Mouse (Mus musculus) forebrain, embryonic 13.5 days (tissue): ENCODE results near the gene Tdrd6. TPM values are rescaled to one million over a fixed set of nuclear protein-coding genes. Genes with fewer than 3 reads are reported as not detected.
A peak's percentile ranks its signal among the peaks of the same experiment; 100 is the strongest.

ENCODE experiments used
- ATAC-seq: fragments of 200-750 bp; cut with Nextera tagmentation; 2 replicates; pipeline ENCODE4 v1.8.0; 2017
- H3K27ac ChIP-seq: fragments of 300-500 bp; sonication (generic); 2 replicates; pipeline ENCODE4 v1.5.1; 2015; ENCODE audit warnings: inconsistent platforms, mild to moderate bottlenecking, moderate library complexity
- H3K27me3 ChIP-seq: fragments of 300-500 bp; sonication (generic); 2 replicates; pipeline ENCODE4 v1.6.1; 2015; ENCODE audit warnings: mild to moderate bottlenecking, inconsistent platforms
- H3K36me3 ChIP-seq: fragments of 300-500 bp; sonication (generic); 2 replicates; pipeline ENCODE4 v1.6.1; 2015; ENCODE audit warnings: mild to moderate bottlenecking, inconsistent platforms; ENCODE audit not compliant: poor library complexity, severe bottlenecking
- H3K4me1 ChIP-seq: fragments of 300-500 bp; sonication (generic); 2 replicates; pipeline ENCODE4 v1.6.1; 2015; ENCODE audit warnings: inconsistent platforms
- H3K4me2 ChIP-seq: fragments of 300-500 bp; sonication (generic); 2 replicates; pipeline ENCODE4 v1.6.1; 2015; ENCODE audit warnings: inconsistent platforms, mild to moderate bottlenecking, moderate library complexity
- H3K4me3 ChIP-seq: fragments of 300-500 bp; sonication (generic); 2 replicates; pipeline ENCODE4 v1.5.1; 2015; ENCODE audit warnings: mild to moderate bottlenecking, inconsistent platforms
- H3K9ac ChIP-seq: fragments of 300-500 bp; sonication (generic); 2 replicates; pipeline ENCODE4 v1.6.1; 2015; ENCODE audit warnings: mild to moderate bottlenecking, inconsistent platforms
- H3K9me3 ChIP-seq: fragments of 300-500 bp; sonication (generic); replicated peaks from 2 replicates; pipeline ENCODE4 v1.6.1; 2016; ENCODE audit warnings: inconsistent platforms
- WGBS: fragments of 180-500 bp; shearing (Covaris S2); methylation state at CpG from one replicate; pipeline ENCODE4 v1.1.7; 2015; 5-methylcytosine and 5-hydroxymethylcytosine counted together
- polyA plus RNA-seq: library from polyadenylated mRNA; unstranded; fragments of >200 nt; fragmentation: Nextera tagmentation; extraction: Ambion mirVana; gene quantifications from 2 replicates; pipeline ENCODE4 v1.2.1, GENCODE M21; 2015

Tdrd6 gene
- polyA plus RNA-seq, 1 experiment from 2014 or later = 0.17 TPM

GRCm38 (mm10) chr17:43606704-43607103, 23.4 kb downstream of the Tdrd6 start:
- H3K27ac ChIP-seq = no peak overlapping the region
- ATAC-seq = peak; percentile 59; the same call in 1 of the 2 replicates
- no peak overlapping the region for H3K4me2 ChIP-seq
- no peaks in the 10 kb centered on the region for H3K4me1 ChIP-seq
- no peak overlapping the region for H3K9ac ChIP-seq
- H3K36me3 ChIP-seq = no peaks in the 10 kb centered on the region
- WGBS = 12% methylated on average over 3 of the region's 3 CpGs
- H3K9me3 ChIP-seq = no peaks in the 10 kb centered on the region
- H3K27me3 ChIP-seq = no peaks in the 10 kb centered on the region
- no peak overlapping the region for H3K4me3 ChIP-seq

DNA sequence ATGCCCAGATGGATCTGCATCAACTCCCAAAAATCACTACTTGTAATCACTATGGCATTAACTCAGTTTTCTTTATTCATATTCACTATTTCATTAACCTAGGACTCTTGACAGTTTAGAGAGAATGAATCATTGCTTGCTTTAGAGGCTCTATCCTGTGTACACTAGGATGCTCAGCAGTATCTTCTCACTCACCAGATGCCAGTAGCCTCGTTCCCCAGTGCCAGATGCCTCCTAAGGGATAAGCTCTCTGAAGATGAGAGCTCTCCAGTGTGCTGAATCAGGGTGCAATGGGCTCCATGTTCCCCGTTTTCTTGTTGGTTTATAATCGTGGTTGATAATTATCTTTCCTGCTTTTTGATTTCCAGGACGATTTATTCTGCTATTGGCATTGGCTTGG, 31.4 kb downstream of the Tdrd6 start:
- 79% methylated on average over 4 of the region's 4 CpGs for WGBS

GRCm38 (mm10) chr17:43597742-43598141, 32.4 kb downstream of the Tdrd6 start:
- H3K9ac ChIP-seq = no peak overlapping the region
- no peaks in the 10 kb centered on the region for H3K4me1 ChIP-seq
- no peaks in the 10 kb centered on the region for H3K36me3 ChIP-seq
- H3K9me3 ChIP-seq = no peaks in the 10 kb centered on the region
- no peak overlapping the region for H3K4me3 ChIP-seq
- H3K27me3 ChIP-seq = no peaks in the 10 kb centered on the region
- no peak overlapping the region for H3K27ac ChIP-seq
- H3K4me2 ChIP-seq = no peak overlapping the region
- no peak for ATAC-seq
- WGBS = 98% methylated on average over 2 of the region's 2 CpGs

More for the DNA sequence above, 31.4 kb downstream of the Tdrd6 start:
- Histone ChIP-seq H3K27ac (no peak overlapping the region), H3K9ac (no peak overlapping the region), H3K36me3 (no peaks in the 10 kb centered on the region), H3K4me1 (no peaks in the 10 kb centered on the region), H3K4me2 (no peak overlapping the region), H3K4me3 (no peak overlapping the region), H3K27me3 (no peaks in the 10 kb centered on the region), H3K9me3 (no peaks in the 10 kb centered on the region)
- ATAC-seq = no peak

GRCm38 (mm10) chr17:43592296-43593291, 37.5 kb downstream of the Tdrd6 start:
- ATAC-seq = peak; percentile 48; the same call in 1 of the 2 replicates
- WGBS = 88% methylated on average over 21 of the region's 21 CpGs
- H3K27ac ChIP-seq = no peak overlapping the region

GRCm38 (mm10) chr17:43590531-43590930, 39.6 kb downstream of the Tdrd6 start:
- ATAC-seq = no peak
- Histone ChIP-seq H3K9me3 (no peaks in the 10 kb centered on the region), H3K27ac (no peak overlapping the region), H3K4me2 (no peak overlapping the region), H3K9ac (no peak overlapping the region), H3K36me3 (no peaks in the 10 kb centered on the region), H3K4me3 (no peak overlapping the region), H3K27me3 (no peaks in the 10 kb centered on the region), H3K4me1 (no peaks in the 10 kb centered on the region)
- 84% methylated on average over 5 of the region's 5 CpGs for WGBS

More at GRCm38 (mm10) chr17:43592296-43593291, 37.5 kb downstream of the Tdrd6 start:
- no peaks in the 10 kb centered on the region for H3K9me3 ChIP-seq
- no peak overlapping the region for H3K4me2 ChIP-seq
- no peaks in the 10 kb centered on the region for H3K27me3 ChIP-seq
- H3K4me1 ChIP-seq = no peaks in the 10 kb centered on the region
- H3K9ac ChIP-seq = no peak overlapping the region
- no peaks in the 10 kb centered on the region for H3K36me3 ChIP-seq
- H3K4me3 ChIP-seq = no peak overlapping the region

DNA sequence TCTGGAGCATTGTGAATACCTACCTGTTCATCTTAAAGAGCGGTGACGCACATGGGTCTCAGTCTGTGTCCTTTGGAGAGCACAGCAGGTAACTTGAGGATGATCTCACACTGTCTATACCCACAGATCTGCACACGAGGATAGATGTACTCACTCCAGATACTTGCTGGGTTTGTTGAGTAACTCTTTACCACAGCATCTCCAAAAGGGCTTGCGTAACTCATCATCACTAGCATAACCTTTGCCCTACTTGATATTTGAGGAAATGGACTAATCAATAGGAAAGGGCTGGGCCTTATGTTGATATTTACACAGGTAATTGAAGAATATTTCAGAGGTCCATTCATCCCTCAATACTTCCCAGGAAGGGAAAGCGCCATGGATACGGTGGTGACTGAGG, 40.3 kb downstream of the Tdrd6 start:
- Histone ChIP-seq H3K4me3 (no peak overlapping the region), H3K27me3 (no peaks in the 10 kb centered on the region), H3K4me1 (no peaks in the 10 kb centered on the region), H3K27ac (no peak overlapping the region), H3K4me2 (no peak overlapping the region), H3K36me3 (no peaks in the 10 kb centered on the region), H3K9me3 (no peaks in the 10 kb centered on the region), H3K9ac (no peak overlapping the region)
- no peak for ATAC-seq
- WGBS = 95% methylated on average over 6 of the region's 6 CpGs

DNA sequence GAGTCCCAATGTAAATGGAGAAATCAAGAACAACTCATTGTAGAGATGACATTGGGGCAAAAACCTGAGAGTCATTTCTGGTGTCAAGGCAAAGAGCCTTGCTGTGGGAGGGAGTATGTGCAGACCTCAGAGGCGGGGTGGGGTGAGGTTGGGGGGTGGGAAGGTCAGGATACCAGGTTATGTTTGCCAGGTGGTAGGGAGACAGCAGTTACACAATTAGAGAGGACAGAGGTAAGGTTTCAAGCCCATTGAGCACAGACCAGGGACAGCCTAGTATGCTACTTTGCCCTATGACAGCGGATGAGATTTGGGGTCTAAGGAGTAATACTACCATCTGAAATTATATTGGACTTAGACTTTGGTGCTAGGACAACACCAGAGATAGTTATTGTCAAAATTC, 42.8 kb downstream of the Tdrd6 start:
- Histone ChIP-seq H3K27me3 (no peaks in the 10 kb centered on the region), H3K27ac (no peak overlapping the region), H3K9me3 (no peaks in the 10 kb centered on the region), H3K4me3 (no peak overlapping the region), H3K4me2 (no peak overlapping the region), H3K36me3 (no peaks in the 10 kb centered on the region), H3K9ac (no peak overlapping the region), H3K4me1 (no peaks in the 10 kb centered on the region)
- WGBS = 83% methylated on average over 2 of the region's 2 CpGs
- ATAC-seq = no peak

DNA sequence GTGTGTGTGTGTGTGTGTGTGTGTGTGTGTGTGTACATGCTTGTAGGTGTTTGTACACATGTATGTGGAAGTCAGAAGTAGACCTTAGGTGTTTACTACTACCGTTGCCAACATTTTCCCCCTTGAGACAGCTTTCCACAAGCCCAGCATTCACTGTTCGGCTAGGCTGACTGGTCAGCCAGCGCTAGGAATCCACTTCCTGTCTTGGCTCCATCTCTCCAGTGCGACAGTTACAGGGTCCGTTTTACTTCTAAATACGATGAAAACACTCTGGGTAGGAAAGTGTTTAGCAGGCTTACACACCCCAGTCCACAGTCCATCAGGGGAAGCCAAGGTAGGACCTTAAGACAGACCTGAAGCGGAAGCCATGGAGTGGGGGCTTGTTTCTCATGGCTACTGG, 45.3 kb downstream of the Tdrd6 start:
- Histone ChIP-seq H3K4me3 (no peak overlapping the region), H3K4me1 (no peaks in the 10 kb centered on the region), H3K9ac (no peak overlapping the region), H3K9me3 (no peaks in the 10 kb centered on the region), H3K4me2 (no peak overlapping the region), H3K36me3 (no peaks in the 10 kb centered on the region), H3K27ac (no peak overlapping the region), H3K27me3 (no peaks in the 10 kb centered on the region)
- ATAC-seq = no peak
- WGBS = 90% methylated on average over 7 of the region's 7 CpGs

DNA sequence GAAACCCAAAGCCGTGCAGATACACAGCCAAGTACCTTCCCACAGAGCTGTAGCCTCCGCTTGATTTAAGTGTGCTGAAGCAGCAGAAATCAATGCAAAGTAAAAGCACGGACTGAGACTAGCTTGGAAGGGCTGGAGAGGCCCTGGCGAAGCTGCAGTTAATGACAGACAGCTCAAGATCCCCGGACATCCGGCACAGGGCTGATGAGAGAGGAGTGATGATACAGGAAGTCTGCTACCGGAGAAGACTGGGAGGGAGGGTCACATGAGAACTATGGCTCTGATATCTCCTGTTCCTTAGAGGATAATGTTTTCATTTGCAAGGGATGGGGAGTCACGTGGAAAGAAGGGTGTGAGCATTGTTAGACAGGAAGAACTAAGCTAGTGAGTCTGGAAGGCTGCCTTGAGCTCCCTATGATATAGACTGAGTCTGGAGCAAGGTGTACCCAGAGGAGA, 49.1 kb downstream of the Tdrd6 start:
- peak; percentile 41; the same call in 1 of the 2 replicates for ATAC-seq
- no peak overlapping the region for H3K9ac ChIP-seq
- H3K4me2 ChIP-seq = peak overlapping the region; percentile 6
- H3K27me3 ChIP-seq = no peaks in the 10 kb centered on the region
- no peaks in the 10 kb centered on the region for H3K36me3 ChIP-seq
- no peaks in the 10 kb centered on the region for H3K4me1 ChIP-seq
- H3K4me3 ChIP-seq = no peak overlapping the region
- no peaks in the 10 kb centered on the region for H3K9me3 ChIP-seq
- H3K27ac ChIP-seq = 0 out of 2 replicates have a peak overlapping the region, but pooled peaks have one; percentile 1
- 29% methylated on average over 8 of the region's 8 CpGs for WGBS

DNA sequence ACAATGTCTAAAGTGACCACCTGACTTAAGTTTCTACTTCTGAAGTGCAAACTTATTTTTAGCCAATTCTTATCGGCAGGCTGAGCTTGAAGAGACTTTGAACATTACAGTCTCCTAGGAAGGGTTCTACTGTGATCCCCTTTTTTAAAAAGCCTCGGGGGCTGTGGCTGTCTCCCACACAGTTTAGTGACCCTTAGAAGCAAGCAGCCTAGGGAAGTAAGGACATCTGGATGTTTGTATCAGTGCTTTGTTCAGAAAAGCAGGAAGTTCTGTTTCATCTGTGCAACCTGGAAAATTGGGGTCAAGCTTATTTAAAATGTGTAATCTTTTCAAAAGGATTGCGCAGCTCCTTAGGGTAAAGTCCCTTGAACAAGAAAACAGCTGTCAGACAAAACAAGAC, 49.6 kb downstream of the Tdrd6 start:
- Histone ChIP-seq H3K9me3 (no peaks in the 10 kb centered on the region), H3K9ac (no peak overlapping the region), H3K27ac (no peak overlapping the region), H3K4me3 (no peak overlapping the region), H3K36me3 (no peaks in the 10 kb centered on the region), H3K27me3 (no peaks in the 10 kb centered on the region), H3K4me2 (peak overlapping the region; percentile 6), H3K4me1 (no peaks in the 10 kb centered on the region)
- ATAC-seq = no peak
- WGBS = 33% methylated on average over 3 of the region's 3 CpGs

DNA sequence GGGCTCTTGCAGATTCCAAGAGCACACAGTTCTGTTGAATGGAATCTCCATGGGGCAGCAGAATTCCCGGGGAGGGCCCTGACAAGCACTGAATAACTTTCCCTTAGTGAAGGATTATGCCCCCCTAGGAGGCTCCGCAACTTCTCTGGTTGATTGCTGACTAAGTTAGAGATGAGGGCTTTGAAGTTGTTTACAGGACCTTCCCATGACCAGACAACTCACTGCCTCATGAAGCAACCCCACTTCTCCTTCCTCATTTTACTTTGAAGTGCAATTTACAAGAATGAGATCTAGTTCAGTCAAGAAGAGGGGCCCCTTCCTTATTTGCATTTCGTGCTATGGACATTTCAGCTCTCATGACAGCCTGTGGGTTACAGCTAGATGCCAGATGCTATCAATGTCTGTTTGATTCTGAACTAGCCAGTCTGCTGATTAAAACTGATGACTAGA, 56.5 kb downstream of the Tdrd6 start:
- Histone ChIP-seq H3K27me3 (no peaks in the 10 kb centered on the region), H3K27ac (no peak overlapping the region), H3K9me3 (no peaks in the 10 kb centered on the region), H3K36me3 (no peaks in the 10 kb centered on the region), H3K4me1 (peaks cover 4% of the 10 kb centered on the region), H3K4me3 (no peak overlapping the region), H3K9ac (no peak overlapping the region), H3K4me2 (no peak overlapping the region)
- no peak; the same call in 1 of the 2 replicates for ATAC-seq
- 18% methylated on average over 3 of the region's 3 CpGs for WGBS

DNA sequence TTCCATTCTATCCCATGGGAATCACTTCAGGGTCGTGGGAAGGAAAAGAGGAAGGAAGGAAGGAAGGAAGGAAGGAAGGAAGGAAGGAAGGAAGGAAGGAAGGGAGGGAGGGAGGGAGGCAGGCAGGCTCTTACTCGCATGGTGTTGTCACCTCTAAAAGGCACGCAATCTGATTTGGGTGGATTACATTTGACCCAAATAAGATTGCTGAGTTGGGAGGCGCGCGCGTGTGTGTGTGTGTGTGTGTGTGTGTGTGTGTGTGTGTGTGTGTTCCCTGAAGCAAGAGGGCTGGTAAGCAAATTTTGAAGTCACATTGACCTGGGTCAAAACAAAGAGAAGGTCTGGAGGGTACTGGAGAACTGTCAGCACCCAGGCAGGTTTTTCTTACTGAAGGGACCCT, 60.8 kb downstream of the Tdrd6 start:
- 60% methylated on average over 7 of the region's 7 CpGs for WGBS
- H3K9ac ChIP-seq = no peak overlapping the region
- H3K36me3 ChIP-seq = no peaks in the 10 kb centered on the region
- no peak for ATAC-seq
- no peak overlapping the region for H3K27ac ChIP-seq
- no peaks in the 10 kb centered on the region for H3K9me3 ChIP-seq
- no peak overlapping the region for H3K4me3 ChIP-seq
- peaks cover 8% of the 10 kb centered on the region for H3K4me1 ChIP-seq
- H3K27me3 ChIP-seq = no peaks in the 10 kb centered on the region
- no peak overlapping the region for H3K4me2 ChIP-seq
